Mouse (Mus musculus) bone marrow, adult 2 months (tissue): ENCODE results near the gene Alkbh2. TPM values are rescaled to one million over a fixed set of nuclear protein-coding genes. Genes with fewer than 3 reads are reported as not detected.

Experiments
- H3K27ac ChIP-seq: fragments of 200-500 bp; 2 replicates; pipeline ENCODE4 v1.5.1; 2012; ENCODE audit warnings: low read depth, mild to moderate bottlenecking, control low read depth, inconsistent platforms, low read length; ENCODE audit not compliant: control insufficient read depth, poor library complexity, insufficient read depth
- H3K4me1 ChIP-seq: fragments of 200-500 bp; 2 replicates; pipeline ENCODE4 v1.6.1; 2011; ENCODE audit warnings: low read length; ENCODE audit not compliant: control insufficient read depth, insufficient read depth
- H3K4me3 ChIP-seq: fragments of 200-500 bp; replicated peaks from 2 replicates; pipeline ENCODE3; 2011; ENCODE audit warnings: mild to moderate bottlenecking, low read depth, low read length, control low read depth; ENCODE audit not compliant: control insufficient read depth
- CTCF ChIP-seq: fragments of 200-500 bp; IDR thresholded peaks from 2 replicates; pipeline ENCODE4 v1.5.1; 2011; ENCODE audit warnings: low read length, control low read depth; ENCODE audit not compliant: control insufficient read depth, insufficient read depth
- POLR2A ChIP-seq: fragments of 200-500 bp; IDR thresholded peaks from 2 replicates; pipeline ENCODE4 v1.6.1; 2011; ENCODE audit warnings: low read depth, mild to moderate bottlenecking, control low read depth, low read length, borderline replicate concordance; ENCODE audit not compliant: control insufficient read depth
- WGBS: fragments of 180-500 bp; shearing (Covaris S2); methylation state at CpG from one replicate; pipeline ENCODE4 v1.1.7; 2018; 5-methylcytosine and 5-hydroxymethylcytosine counted together
- polyA plus RNA-seq: library from polyadenylated mRNA; stranded (reverse); fragments of >200 nt; gene quantifications from 2 replicates; pipeline ENCODE4 v1.2.4, GENCODE M21; 2011; ENCODE audit warnings: low replicate concordance; ENCODE audit not compliant: missing spikeins, insufficient read depth, insufficient read length

Alkbh2 gene
- polyA plus RNA-seq, 1 experiment, result 8.0 TPM

GRCm38 (mm10) chr5:114091057-114091807, 36.8 kb downstream of the Alkbh2 start, which contains the start of gene Svop:
Svop (minus strand) TSS chr5:114091570.
- Histone ChIP-seq H3K27ac (no peak within 1 kb of the TSS), H3K4me3 (no peak within 1 kb of the TSS), H3K4me1 (no peaks in the 10 kb centered on the region)
- WGBS, result 4% methylated on average over 40 of the region's 40 CpGs
- TF ChIP-seq CTCF, result no peak
- no peak for TF ChIP-seq POLR2A

GRCm38 (mm10) chr5:114090421-114091013, 37.5 kb downstream of the Alkbh2 start:
- TF ChIP-seq POLR2A, result no peak
- TF ChIP-seq CTCF, result no peak
- 28% methylated on average over 7 of the region's 7 CpGs for WGBS

GRCm38 (mm10) chr5:114087875-114088480, 40.0 kb downstream of the Alkbh2 start:
- Histone ChIP-seq H3K4me3 (no peak overlapping the region), H3K4me1 (no peaks in the 10 kb centered on the region), H3K27ac (no peak overlapping the region)
- 52% methylated on average over 12 of the region's 12 CpGs for WGBS
- no peak for TF ChIP-seq CTCF
- no peak for TF ChIP-seq POLR2A

More at GRCm38 (mm10) chr5:114090421-114091013, 37.5 kb downstream of the Alkbh2 start:
- Histone ChIP-seq H3K4me3 (no peak overlapping the region), H3K4me1 (no peaks in the 10 kb centered on the region), H3K27ac (no peak overlapping the region)

DNA sequence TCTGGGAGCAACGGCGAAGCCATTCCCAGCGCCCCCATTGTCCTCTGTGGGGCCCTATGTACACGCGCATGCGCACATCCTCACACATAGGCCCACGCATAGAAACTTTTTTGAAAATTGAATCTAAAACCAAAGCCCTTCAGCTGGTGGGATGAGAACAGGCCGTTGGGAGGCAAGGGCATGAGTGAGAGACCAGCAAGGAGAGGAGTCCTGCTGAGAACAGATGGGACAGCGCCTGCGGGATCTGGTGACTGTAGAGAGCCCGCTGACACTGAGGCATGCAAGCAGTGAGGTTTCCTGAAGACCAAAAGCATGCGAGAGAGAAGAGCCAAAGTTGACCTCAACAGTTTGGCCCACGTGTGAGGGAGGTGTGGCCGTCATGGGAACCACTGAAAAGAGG, 42.5 kb downstream of the Alkbh2 start:
- H3K27ac ChIP-seq, result no peak overlapping the region
- no peak overlapping the region for H3K4me3 ChIP-seq
- 77% methylated on average over 14 of the region's 14 CpGs for WGBS
- no peaks in the 10 kb centered on the region for H3K4me1 ChIP-seq
- no peak for TF ChIP-seq CTCF
- no peak for TF ChIP-seq POLR2A

- 70% methylated on average over 8 of the region's 8 CpGs for WGBS
- TF ChIP-seq POLR2A, result no peak
- no peak for TF ChIP-seq CTCF
- Histone ChIP-seq H3K4me3 (no peak overlapping the region), H3K27ac (no peak overlapping the region), H3K4me1 (no peaks in the 10 kb centered on the region)
These were observed 51.0 kb downstream of the Alkbh2 start for GRCm38 (mm10) chr5:114077009-114077408.

Other genes with a start within 250 kb of the Alkbh2 start
- 26.5 and 52.7 TPM in 2 replicates for gene Coro1c, start 219.5 kb downstream of the Alkbh2 start, polyA plus RNA-seq
- gene Ssh1, start 134.3 kb downstream of the Alkbh2 start, polyA plus RNA-seq, result 13.0 and 14.4 TPM in 2 replicates
- 1.6 TPM in 1 of 2 replicates, not detected in the other for gene Dao, start 124.5 kb downstream of the Alkbh2 start, polyA plus RNA-seq
- 2.0 and 3.6 TPM in 2 replicates for gene Usp30, start 62.8 kb downstream of the Alkbh2 start, polyA plus RNA-seq
- gene Svop, start 36.6 kb downstream of the Alkbh2 start, polyA plus RNA-seq, result not detected in 2 replicates
- 7.0 and 29.5 TPM in 2 replicates for gene Ung, start 2.2 kb upstream of the Alkbh2 start, polyA plus RNA-seq
- gene Acacb, start 18.3 kb upstream of the Alkbh2 start, polyA plus RNA-seq, result 0.67 and 1.7 TPM in 2 replicates
- gene Foxn4, start 145.6 kb upstream of the Alkbh2 start, polyA plus RNA-seq, result not detected in 2 replicates
- 0.61 and 2.1 TPM in 2 replicates for gene Myo1h, start 160.9 kb upstream of the Alkbh2 start, polyA plus RNA-seq